Mouse (Mus musculus): ENCODE measurements around the gene Dnase1l3.
A peak's percentile ranks its signal among the peaks of the same experiment; 100 is the strongest.
"Not testable (repeated sequence)": the region's sequence is repeated elsewhere in the genome, so short reads cannot be mapped to it uniquely, and the experiment has no call there.

The Dnase1l3 gene

GRCm38 (mm10) chr14:8015756-8016155 is 21.4 kb upstream of the Dnase1l3 start:
- no peak for DNase-seq (ENCODE audit: low read depth in 1 of 2, low spot score in 2 of 2)

DNA sequence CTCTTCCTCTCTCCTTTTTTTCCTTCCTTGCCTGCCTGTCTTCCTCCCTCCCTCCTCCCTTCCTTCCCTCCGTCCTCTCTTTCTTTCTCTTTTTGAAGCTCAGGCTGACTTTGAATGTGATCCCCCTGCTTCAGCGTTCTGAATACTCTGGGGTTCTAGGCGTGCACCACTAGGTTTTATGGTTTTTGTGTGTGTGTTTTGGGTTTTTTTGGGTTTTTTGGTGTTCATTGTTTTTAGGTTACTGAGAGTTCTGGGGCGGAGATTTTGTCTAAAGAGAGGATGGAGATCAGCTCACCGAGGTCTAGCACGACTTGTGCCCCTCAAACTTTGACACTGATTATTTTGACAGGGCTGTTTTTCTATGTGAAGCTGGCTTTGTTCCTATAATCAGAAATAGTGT is 17.6 kb upstream of the Dnase1l3 start:
- no peak for DNase-seq (ENCODE audit: low read depth in 1 of 2, low spot score in 2 of 2)

DNA sequence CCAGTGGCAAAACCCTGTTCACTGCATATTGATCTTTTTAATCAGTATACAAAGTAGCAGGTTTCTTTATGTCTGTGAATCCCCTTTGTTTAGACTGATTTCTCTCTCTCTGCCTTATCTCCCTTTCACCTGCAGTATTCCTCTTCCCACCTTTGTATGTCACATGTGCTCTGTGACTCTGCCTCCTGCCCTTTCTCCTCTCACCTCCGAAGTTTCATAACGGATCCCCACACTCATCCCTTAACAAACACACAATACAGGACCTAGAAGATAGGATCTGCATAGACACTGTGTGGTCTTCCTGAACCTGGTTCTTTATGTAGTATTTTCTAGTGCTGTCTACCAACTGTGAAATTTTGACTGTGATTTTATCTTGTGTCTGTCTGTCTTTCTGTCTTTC is 16.9 kb upstream of the Dnase1l3 start:
- DNase-seq (ENCODE audit: low read depth in 1 of 2, low spot score in 2 of 2) = no peak

DNA sequence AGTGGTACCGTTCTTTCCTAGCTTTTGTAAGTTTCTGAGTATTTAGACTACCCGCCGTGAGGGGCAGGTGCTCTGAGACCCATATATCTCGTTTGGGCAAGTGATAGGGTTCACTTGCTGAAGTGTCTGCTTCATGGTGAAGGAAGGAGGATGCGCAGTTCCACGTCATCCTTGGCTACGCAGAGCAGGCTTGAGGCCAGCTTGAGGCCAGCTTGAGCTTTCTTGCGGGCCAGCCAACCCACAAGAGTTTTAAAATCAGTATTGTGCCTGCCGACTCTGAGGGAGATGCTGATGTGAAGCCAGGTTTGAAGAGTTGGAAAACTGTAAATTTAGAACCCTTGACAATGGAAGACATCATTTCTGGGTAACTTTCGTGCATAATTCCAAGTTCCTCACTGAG is 13.6 kb upstream of the Dnase1l3 start:
- DNase-seq (ENCODE audit: low read depth in 1 of 2, low spot score in 2 of 2) = no peak

DNA sequence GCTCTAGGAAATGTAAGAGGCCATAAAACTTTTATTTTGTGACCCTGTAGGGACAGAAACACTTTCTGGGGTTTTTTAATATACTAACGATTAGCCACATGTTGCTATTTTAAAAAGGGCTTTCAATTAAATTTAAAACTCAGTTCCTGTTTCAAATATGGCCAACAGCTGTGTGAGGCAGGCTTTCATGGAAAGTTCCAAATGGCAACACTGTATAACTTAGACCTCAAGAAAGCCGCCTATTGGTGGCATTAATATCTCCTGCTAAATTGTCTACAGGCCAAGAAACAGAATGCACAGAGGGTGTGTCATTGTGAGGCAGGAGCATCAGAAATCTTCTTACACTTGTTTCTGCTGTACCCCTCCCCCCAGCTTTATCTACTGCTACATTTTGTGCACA is 13.1 kb upstream of the Dnase1l3 start:
- DNase-seq (ENCODE audit: low read depth in 1 of 2, low spot score in 2 of 2) = no peak

DNA sequence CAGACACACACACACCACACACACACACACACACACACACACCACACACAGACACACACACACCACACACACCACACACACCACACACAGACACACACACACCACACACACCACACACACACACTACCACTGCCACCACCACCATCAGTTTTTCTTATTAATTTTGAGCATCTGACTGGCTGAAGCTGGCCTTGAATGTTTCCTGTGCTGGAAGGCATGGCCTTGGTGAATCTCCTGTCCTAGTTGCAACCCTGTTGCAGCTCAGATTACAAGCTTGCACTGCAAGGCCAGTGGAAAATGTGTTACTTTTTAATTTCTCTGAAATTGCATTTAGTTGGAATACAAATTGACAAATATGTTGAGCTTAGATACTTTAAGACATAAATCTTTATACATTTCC is 12.7 kb upstream of the Dnase1l3 start:
- no peak for DNase-seq (ENCODE audit: low read depth in 1 of 2, low spot score in 2 of 2)

- DNase-seq (ENCODE audit: low read depth in 1 of 2, low spot score in 2 of 2) = not testable (repeated sequence)
Measured at GRCm38 (mm10) chr14:8006061-8006460, 11.7 kb upstream of the Dnase1l3 start.

- DNase-seq (ENCODE audit: low read depth in 1 of 2, low spot score in 2 of 2) = no peak
Measured at GRCm38 (mm10) chr14:8003727-8004670, 9.6 kb upstream of the Dnase1l3 start.

DNA sequence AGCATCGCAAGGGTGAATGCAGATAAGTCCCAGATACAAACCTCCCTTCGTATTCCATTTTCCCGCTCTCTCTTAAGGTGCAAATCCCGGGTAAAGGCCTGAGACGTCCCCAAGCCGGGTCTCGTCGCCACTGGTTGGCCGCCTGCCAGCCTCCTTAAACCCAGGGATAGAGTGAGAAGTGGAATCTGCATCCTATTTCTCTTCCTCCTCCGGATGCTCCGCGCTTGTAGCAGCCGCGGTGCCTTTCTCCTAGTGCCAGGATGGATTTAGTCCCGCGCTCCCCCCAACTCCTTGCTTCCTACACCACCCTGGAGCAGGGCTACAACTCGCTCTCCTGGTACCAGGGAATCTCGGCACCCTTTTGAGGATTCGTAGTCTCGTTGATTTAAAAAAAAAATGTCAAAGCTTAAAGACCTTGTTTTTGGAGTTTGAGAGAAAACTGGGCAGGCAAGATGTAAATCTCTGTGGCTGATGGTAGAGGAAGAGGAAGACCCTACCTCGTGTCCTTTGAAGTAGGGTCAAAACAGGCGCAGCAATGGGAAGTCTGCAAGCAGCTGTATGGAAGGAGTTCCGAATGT is 8.8 kb upstream of the Dnase1l3 start:
- DNase-seq (ENCODE audit: low read depth in 1 of 2, low spot score in 2 of 2) = no peak

- DNase-seq (ENCODE audit: low read depth in 1 of 2, low spot score in 2 of 2) = no peak
Measured at GRCm38 (mm10) chr14:8002432-8003092, 8.2 kb upstream of the Dnase1l3 start, which contains the start of gene Abhd6. Gene Abhd6, plus strand, starts transcription at chr14:8002902.

GRCm38 (mm10) chr14:8000831-8001685 is 6.7 kb upstream of the Dnase1l3 start:
- no peak for DNase-seq (ENCODE audit: low read depth in 1 of 2, low spot score in 2 of 2)

- no peak for DNase-seq (ENCODE audit: low read depth in 1 of 2, low spot score in 2 of 2)
Measured at GRCm38 (mm10) chr14:8000247-8000646, 5.9 kb upstream of the Dnase1l3 start.

DNA sequence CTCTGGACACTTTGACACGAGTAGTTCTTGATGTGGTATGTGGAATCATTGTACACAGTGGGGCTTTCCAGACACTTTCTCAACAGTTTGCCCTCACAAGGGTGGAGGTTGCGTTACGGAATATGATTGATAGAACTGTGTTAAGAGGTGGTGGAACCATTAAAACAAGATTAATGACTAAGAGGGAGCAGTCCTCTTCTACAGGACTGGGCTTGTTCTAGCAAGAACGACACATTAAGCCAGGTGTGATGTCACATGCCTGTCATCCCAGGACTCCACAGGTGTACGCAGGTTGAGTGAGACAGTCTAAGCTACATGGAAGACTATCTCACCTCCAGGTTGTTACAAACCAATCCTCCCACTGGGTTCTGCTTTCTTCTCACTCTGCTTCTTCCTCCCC is 5.1 kb upstream of the Dnase1l3 start:
- DNase-seq (ENCODE audit: low read depth in 1 of 2, low spot score in 2 of 2) = no peak

DNA sequence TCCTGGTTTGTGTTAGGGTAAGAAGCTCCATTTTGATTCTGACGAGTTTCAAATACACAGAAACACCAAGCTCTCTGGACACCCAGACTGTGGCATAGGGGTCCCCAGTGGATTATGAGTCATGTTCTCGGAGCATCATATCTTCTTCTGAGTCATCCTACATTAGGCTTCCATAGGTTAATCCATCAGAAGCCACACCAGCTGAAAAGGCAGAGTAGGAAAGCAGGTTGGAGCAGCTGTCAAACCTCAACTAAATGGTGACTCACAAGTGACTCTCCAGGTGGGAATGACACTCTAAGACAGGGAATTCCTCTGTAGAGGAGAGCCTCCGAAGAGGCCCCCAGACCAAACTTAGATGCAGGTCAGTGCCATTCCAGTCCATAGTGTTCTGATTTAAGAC is 4.7 kb upstream of the Dnase1l3 start:
- DNase-seq (ENCODE audit: low read depth in 1 of 2, low spot score in 2 of 2) = no peak

DNA sequence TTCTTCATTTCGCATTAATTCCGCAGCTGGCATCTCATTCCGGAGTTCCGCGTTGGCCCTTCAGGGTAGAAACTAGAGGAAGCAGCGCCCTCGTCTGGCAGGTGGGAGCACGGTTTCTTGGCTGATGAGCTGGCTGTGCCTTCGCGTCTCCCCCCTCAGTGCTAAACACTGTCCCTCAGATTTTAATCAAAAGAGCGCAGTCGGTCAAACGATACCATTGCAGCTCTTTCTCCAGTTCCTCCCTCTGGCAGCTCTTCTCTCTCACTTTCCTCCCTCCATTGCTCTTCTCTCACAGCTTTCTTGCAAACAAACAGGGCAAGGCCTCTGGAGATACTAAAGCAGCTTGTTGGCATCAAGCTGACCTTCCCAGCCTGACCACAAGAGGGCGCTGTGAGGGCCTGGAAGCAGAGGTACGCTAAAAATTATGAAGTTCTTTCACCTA is 2.9 kb upstream of the Dnase1l3 start:
- DNase-seq (ENCODE audit: low read depth in 1 of 2, low spot score in 2 of 2) = peak; percentile 64 to 86

DNA sequence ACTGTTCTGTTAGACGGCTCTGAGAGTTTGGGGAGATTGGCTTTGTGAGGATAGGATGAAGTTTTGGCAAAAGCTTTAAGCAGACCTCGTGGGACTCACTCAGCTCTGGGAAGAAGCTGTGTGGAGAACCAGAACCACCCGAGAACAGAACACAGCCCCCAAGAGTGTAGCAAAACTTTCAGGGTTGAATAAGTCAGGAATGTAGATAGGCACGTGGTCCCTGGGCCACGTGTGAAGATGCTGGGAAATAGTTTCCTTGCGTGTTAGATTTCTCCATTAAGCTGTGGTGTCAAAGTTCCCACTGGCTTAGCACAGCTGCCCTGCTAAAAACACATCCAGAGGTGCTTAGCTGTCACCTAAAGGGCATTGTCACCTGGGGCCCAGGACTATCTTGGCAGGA is 2.2 kb downstream of the Dnase1l3 start:
- DNase-seq (ENCODE audit: low read depth in 1 of 2, low spot score in 2 of 2) = no peak

DNA sequence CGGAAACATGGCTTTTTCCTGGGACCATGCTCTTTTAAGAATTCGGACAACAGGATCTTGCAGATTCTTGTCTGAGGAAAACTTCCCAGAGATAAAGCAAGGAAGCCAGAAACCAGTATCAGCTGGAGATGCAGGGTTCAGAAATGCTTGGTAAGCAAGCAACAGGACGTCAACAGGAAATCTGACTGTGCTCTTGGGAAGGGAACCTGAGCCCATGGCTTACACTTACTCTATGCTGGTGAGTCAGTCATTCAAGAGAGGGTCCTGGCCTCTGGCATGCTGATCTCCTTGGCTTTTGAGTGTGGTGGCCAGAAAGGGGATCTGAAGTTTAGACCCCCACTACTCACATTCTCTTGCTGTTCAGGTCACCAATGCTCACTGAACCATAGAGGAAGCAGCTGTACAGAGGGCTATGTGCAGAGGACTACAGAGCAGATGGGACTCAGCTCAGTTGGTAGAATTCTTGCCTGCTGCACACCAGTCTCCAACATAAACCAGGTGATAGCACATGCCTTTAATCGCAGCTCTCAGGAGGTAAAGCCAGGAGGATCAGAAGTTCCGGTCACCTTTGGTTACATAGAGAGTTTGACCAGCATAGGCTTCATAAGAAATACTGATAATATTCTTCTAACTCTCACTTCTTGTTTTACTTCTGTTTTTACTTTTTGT is 3.1 kb downstream of the Dnase1l3 start:
- no peak for DNase-seq (ENCODE audit: low read depth in 1 of 2, low spot score in 2 of 2)

GRCm38 (mm10) chr14:7989961-7990360 is 4.4 kb downstream of the Dnase1l3 start:
- no peak for DNase-seq (ENCODE audit: low read depth in 1 of 2, low spot score in 2 of 2)

GRCm38 (mm10) chr14:7989371-7989770 is 5.0 kb downstream of the Dnase1l3 start:
- no peak for DNase-seq (ENCODE audit: low read depth in 1 of 2, low spot score in 2 of 2)

DNA sequence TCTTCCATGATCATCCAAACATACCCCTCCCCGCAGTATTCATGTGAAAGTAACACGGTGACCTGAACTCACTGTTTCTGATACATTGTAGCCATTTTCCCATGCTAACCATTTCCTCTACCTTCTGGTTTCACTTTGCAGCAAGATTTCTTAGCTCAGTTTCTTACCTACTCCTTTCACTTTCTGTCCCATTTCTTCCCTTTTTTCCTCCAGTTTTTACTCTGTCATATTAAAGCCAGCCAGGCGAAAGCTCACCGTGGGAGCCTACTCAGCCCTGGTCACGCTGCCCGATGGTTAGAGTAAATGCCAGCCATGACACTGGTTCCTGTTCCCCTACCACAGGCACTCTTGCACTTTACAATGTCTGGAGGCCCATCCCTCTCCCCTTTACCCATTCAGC is 7.5 kb downstream of the Dnase1l3 start:
- peak in 1 of 2 experiments; percentile 21 for DNase-seq (ENCODE audit: low read depth in 1 of 2, low spot score in 2 of 2)
